Mouse (Mus musculus): ENCODE measurements at regions not wholly inside any gene's neighbourhood (a gene's known extent, or its start where the extent isn't known, plus 50 kb on each side); places are given as distances from the start of the nearest gene placed in this dataset.

- Histone ChIP-seq H3K9ac (ENCODE audit: low read depth, low read length) (no peak overlapping the region), H3K4me2 (ENCODE audit: low read depth, low read length) (no peak overlapping the region), H3K36me3 (ENCODE audit: control insufficient read depth, insufficient read depth, low read length) (no peaks in the 10 kb centered on the region), H3K27me3 (replicated peaks; ENCODE audit: control insufficient read depth, insufficient read depth, low read length) (no peaks in the 10 kb centered on the region), H3K27ac (replicated peaks; ENCODE audit: low read depth, low read length) (no peak overlapping the region), H3K4me3 (ENCODE audit: low read depth, low read length) (no peak overlapping the region), H3K9me3 (ENCODE audit: control insufficient read depth, low read length) (0 out of 2 replicates have a peak, but pooled peaks cover 3% of the 10 kb centered on the region), H3K4me1 (ENCODE audit: control insufficient read depth, insufficient read depth, low read length) (no peaks in the 10 kb centered on the region)
- no peak for DNase-seq (ENCODE audit: low spot score)
- 87% methylated on average over 2 of the region's 2 CpGs for WGBS
- no peak for ATAC-seq (ENCODE audit: low read depth)
Measured at GRCm38 (mm10) chr5:80876600-80876999, 143.3 kb upstream of the Adgrl3 start.

DNA sequence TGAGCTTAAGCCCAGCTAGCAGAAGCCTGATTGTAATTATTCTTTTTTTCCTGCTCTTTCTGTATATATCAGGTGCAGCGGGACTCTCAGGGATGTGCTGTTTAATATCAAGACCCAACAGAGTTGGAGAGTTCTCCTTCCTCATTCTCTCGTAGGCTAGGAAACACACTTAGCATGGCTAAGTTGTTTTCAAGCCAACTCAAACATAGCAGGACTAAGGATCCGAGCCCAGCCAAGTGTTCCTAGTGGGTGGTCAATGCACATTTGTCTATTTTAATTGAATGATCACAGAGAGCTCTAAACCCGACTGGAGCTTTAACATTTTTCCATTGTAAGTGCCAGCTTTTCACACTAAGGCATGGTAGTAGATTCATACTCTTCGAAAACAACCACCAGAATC is 121.7 kb upstream of the Adgrl3 start:
- peak; percentile 65 for DNase-seq (ENCODE audit: low spot score)
- 59% methylated on average over 5 of the region's 5 CpGs for WGBS
- no peaks in the 10 kb centered on the region for H3K4me1 ChIP-seq (ENCODE audit: control insufficient read depth, insufficient read depth, low read length)

GRCm38 (mm10) chr5:80908771-80909170 is 111.2 kb upstream of the Adgrl3 start:
- Histone ChIP-seq H3K4me2 (ENCODE audit: low read depth, low read length) (no peak overlapping the region), H3K36me3 (ENCODE audit: control insufficient read depth, insufficient read depth, low read length) (no peaks in the 10 kb centered on the region), H3K27ac (replicated peaks; ENCODE audit: low read depth, low read length) (no peak overlapping the region), H3K4me3 (ENCODE audit: low read depth, low read length) (no peak overlapping the region), H3K27me3 (replicated peaks; ENCODE audit: control insufficient read depth, insufficient read depth, low read length) (no peaks in the 10 kb centered on the region), H3K4me1 (ENCODE audit: control insufficient read depth, insufficient read depth, low read length) (no peaks in the 10 kb centered on the region), H3K9ac (ENCODE audit: low read depth, low read length) (no peak overlapping the region), H3K9me3 (ENCODE audit: control insufficient read depth, low read length) (no peaks in the 10 kb centered on the region)
- 78% methylated on average over 6 of the region's 6 CpGs for WGBS
- ATAC-seq (ENCODE audit: low read depth) (no peak), DNase-seq (ENCODE audit: low spot score) (no peak)

More for the DNA sequence above, 121.7 kb upstream of the Adgrl3 start:
- Histone ChIP-seq H3K36me3 (ENCODE audit: control insufficient read depth, insufficient read depth, low read length) (no peaks in the 10 kb centered on the region), H3K9me3 (ENCODE audit: control insufficient read depth, low read length) (no peaks in the 10 kb centered on the region), H3K27ac (replicated peaks; ENCODE audit: low read depth, low read length) (no peak overlapping the region), H3K27me3 (replicated peaks; ENCODE audit: control insufficient read depth, insufficient read depth, low read length) (no peaks in the 10 kb centered on the region), H3K4me3 (ENCODE audit: low read depth, low read length) (no peak overlapping the region), H3K9ac (ENCODE audit: low read depth, low read length) (no peak overlapping the region), H3K4me2 (ENCODE audit: low read depth, low read length) (no peak overlapping the region)
- peak; percentile 30; the same call in 1 of the 2 replicates for ATAC-seq (ENCODE audit: low read depth)

DNA sequence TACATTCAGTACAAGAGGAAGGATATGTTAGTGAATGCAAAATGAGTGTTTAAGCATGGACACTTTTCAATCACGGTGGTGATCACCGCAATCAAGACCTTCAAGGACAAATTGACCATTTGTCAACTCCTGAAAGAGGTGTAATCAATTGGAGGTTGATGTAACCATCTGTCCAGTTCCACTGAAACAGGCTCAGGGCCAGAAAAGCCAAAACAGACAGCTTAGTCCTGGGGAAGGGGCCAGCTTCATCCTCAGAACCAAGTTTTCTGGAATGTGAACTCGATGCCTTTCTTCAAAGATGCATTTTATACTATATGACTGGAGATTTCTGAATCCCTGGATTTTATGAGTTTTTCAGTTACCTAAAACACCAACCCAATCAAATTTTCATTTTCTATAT is 81.1 kb upstream of the Adgrl3 start:
- Histone ChIP-seq H3K4me3 (ENCODE audit: low read depth, low read length) (no peak overlapping the region), H3K9me3 (ENCODE audit: control insufficient read depth, low read length) (no peaks in the 10 kb centered on the region), H3K36me3 (ENCODE audit: control insufficient read depth, insufficient read depth, low read length) (no peaks in the 10 kb centered on the region), H3K4me1 (ENCODE audit: control insufficient read depth, insufficient read depth, low read length) (no peaks in the 10 kb centered on the region), H3K27ac (replicated peaks; ENCODE audit: low read depth, low read length) (no peak overlapping the region), H3K4me2 (ENCODE audit: low read depth, low read length) (no peak overlapping the region), H3K9ac (ENCODE audit: low read depth, low read length) (no peak overlapping the region), H3K27me3 (replicated peaks; ENCODE audit: control insufficient read depth, insufficient read depth, low read length) (no peaks in the 10 kb centered on the region)
- DNase-seq (ENCODE audit: low spot score), result no peak
- 88% methylated on average over 3 of the region's 3 CpGs for WGBS
- ATAC-seq (ENCODE audit: low read depth), result no peak

DNA sequence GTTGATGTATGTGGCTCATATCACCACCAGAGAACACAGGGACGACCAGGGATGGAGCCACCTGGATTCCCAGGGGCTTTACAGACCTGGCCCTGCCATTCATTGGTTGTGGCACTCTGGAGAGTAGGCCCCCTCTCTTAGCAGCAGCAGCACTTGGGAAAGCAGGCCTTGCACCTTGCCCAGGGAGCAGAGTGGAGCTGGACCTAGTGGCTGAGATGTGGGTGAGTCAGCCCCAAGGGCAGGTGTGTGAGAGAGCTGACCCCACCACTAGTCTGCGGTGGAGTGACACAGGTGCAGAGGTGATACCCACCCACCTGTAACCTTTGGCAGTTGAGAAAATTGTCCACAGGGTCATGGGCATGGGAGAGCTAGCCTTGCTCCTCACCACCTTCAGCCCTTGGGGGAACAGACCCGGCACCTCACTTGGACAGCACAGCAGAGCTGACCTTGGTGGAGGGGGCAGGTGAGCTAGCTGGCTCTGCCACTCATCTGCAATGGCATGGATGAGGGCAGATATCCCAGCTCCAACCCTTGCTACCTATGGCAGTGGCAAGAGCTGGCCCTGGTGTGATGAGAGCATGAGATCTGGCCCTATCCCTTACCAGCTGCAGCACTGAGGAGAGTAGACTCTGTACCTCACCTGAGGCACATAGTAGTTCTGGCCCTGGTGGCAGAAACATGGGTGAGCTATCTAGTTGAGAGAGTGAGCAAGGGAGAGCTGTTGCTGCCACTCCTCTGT is 67.9 kb upstream of the Adgrl3 start:
- no peak overlapping the region for H3K4me3 ChIP-seq (ENCODE audit: low read depth, low read length)
- no peaks in the 10 kb centered on the region for H3K4me1 ChIP-seq (ENCODE audit: control insufficient read depth, insufficient read depth, low read length)
- H3K36me3 ChIP-seq (ENCODE audit: control insufficient read depth, insufficient read depth, low read length), result no peaks in the 10 kb centered on the region
- ATAC-seq (ENCODE audit: low read depth) (no peak), DNase-seq (ENCODE audit: low spot score) (no peak)
- H3K4me2 ChIP-seq (ENCODE audit: low read depth, low read length), result no peak overlapping the region
- no peaks in the 10 kb centered on the region for H3K9me3 ChIP-seq (ENCODE audit: control insufficient read depth, low read length)
- H3K27ac ChIP-seq (replicated peaks; ENCODE audit: low read depth, low read length), result no peak overlapping the region
- no peaks in the 10 kb centered on the region for H3K27me3 ChIP-seq (replicated peaks; ENCODE audit: control insufficient read depth, insufficient read depth, low read length)
- 84% methylated on average over 3 of the region's 3 CpGs for WGBS
- H3K9ac ChIP-seq (ENCODE audit: low read depth, low read length), result no peak overlapping the region

DNA sequence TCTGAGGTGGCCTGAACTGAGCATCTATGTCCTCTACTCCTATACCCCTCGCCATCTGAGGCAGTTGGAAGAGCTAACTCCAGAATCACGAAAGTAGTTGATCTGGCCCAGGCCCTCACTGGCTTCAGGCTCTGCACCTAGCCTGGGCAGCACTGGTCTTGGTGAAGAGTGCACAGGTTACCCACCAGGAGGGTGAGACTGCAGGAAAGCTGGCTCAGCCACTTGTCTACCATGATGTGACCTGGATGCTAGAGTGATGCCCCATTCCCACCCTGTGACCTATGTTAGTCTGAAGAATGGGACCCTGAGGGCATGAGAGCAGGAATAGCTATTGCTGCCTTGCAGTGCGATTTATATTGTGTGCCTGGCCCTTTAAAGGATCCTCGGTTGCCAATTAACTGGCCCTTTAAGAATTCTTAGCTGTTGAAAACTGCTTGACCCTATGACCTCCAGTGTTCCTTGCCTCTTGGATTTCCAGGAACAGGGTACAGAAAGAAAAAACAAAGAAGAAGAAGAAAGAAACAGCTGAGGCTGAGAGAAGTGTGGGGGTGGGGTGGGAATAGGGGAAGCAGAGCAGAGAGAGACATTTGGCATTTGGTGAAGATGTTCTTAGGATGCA is 67.2 kb upstream of the Adgrl3 start:
- WGBS, result 35% methylated on average over 4 of the region's 4 CpGs
- ATAC-seq (ENCODE audit: low read depth) (no peak), DNase-seq (ENCODE audit: low spot score) (no peak)
- Histone ChIP-seq H3K27me3 (replicated peaks; ENCODE audit: control insufficient read depth, insufficient read depth, low read length) (no peaks in the 10 kb centered on the region), H3K9me3 (ENCODE audit: control insufficient read depth, low read length) (no peaks in the 10 kb centered on the region), H3K4me2 (ENCODE audit: low read depth, low read length) (no peak overlapping the region), H3K4me3 (ENCODE audit: low read depth, low read length) (no peak overlapping the region), H3K36me3 (ENCODE audit: control insufficient read depth, insufficient read depth, low read length) (no peaks in the 10 kb centered on the region), H3K4me1 (ENCODE audit: control insufficient read depth, insufficient read depth, low read length) (no peaks in the 10 kb centered on the region), H3K27ac (replicated peaks; ENCODE audit: low read depth, low read length) (no peak overlapping the region), H3K9ac (ENCODE audit: low read depth, low read length) (no peak overlapping the region)

Measured in embryonic facial prominence, embryonic 14.5 days (tissue).